Mouse (Mus musculus): ENCODE measurements around the gene Trp53bp1.

- TF ChIP-seq ZC3H11A (IDR thresholded peaks at IDR 0.05; ENCODE audit: low read depth, low read length) (no peak), RCOR1 (conservative IDR thresholded peaks at IDR 0.05; ENCODE audit: low read depth, low read length) (no peak), HCFC1 (IDR thresholded peaks at IDR 0.05; ENCODE audit: low read depth, low read length) (no peak), NELFE (IDR thresholded peaks at IDR 0.05; ENCODE audit: low read depth, low read length) (no peak), POLR2A (IDR thresholded peaks at IDR 0.05; ENCODE audit: low read depth, low read length) (no peak), ZMIZ1 (IDR thresholded peaks at IDR 0.05; ENCODE audit: low read depth, low read length) (no peak), POLR2AphosphoS2 (IDR thresholded peaks at IDR 0.05; ENCODE audit: low read depth, low read length) (no peak), ETS1 (conservative IDR thresholded peaks at IDR 0.05; ENCODE audit: low read depth, low read length) (no peak), UBTF (IDR thresholded peaks at IDR 0.05; ENCODE audit: low read depth, low read length) (no peak), CTCF (conservative IDR thresholded peaks at IDR 0.05 in 1 of 2, IDR thresholded peaks at IDR 0.05 in 1 of 2; ENCODE audit: low read depth in 2 of 2, low read length in 2 of 2) (no peak), KAT2A (IDR thresholded peaks at IDR 0.05; ENCODE audit: insufficient replicate concordance, low read length) (no peak), TBP (conservative IDR thresholded peaks at IDR 0.05; ENCODE audit: low read depth, low read length) (no peak), MAFK (IDR thresholded peaks at IDR 0.05; ENCODE audit: insufficient replicate concordance, low read length) (no peak), MXI1 (IDR thresholded peaks at IDR 0.05; ENCODE audit: low read depth, low read length) (no peak)
These were observed 24.7 kb upstream of the Trp53bp1 start for GRCm38 (mm10) chr2:121295608-121296571.
